Mouse (Mus musculus): ENCODE measurements around the gene Tmem117. TPM values are rescaled to one million over a fixed set of nuclear protein-coding genes. Genes with fewer than 3 reads are reported as not detected.

The Tmem117 gene
- polyA plus RNA-seq, 1 experiment from 2014 or later: 3.8 TPM

GRCm38 (mm10) chr15:95144131-95144530 is 515.1 kb downstream of the Tmem117 start:
- H3K4me1 ChIP-seq (replicated peaks): no peaks in the 10 kb centered on the region
- H3K36me3 ChIP-seq: no peaks in the 10 kb centered on the region
- no peak for ATAC-seq
- no peak overlapping the region for H3K4me3 ChIP-seq (replicated peaks)
- 80% methylated on average over 2 of the region's 2 CpGs for WGBS
- no peak overlapping the region for H3K4me2 ChIP-seq (replicated peaks)
- no peak overlapping the region for H3K27ac ChIP-seq
- H3K9me3 ChIP-seq: no peaks in the 10 kb centered on the region
- no peaks in the 10 kb centered on the region for H3K27me3 ChIP-seq
- H3K9ac ChIP-seq (replicated peaks): no peak overlapping the region

GRCm38 (mm10) chr15:95145118-95145517 is 516.1 kb downstream of the Tmem117 start:
- Histone ChIP-seq H3K27ac (no peak overlapping the region), H3K4me1 (replicated peaks) (no peaks in the 10 kb centered on the region), H3K9ac (replicated peaks) (no peak overlapping the region), H3K36me3 (no peaks in the 10 kb centered on the region), H3K27me3 (no peaks in the 10 kb centered on the region), H3K4me2 (replicated peaks) (no peak overlapping the region), H3K4me3 (replicated peaks) (no peak overlapping the region), H3K9me3 (no peaks in the 10 kb centered on the region)
- 88% methylated on average over 2 of the region's 2 CpGs for WGBS
- no peak for ATAC-seq

Other genes starting within 250 kb of the Tmem117 start
- 1.7 and 2.0 TPM in 2 replicates for gene Adamts20, start 163.8 kb upstream of the Tmem117 start, polyA plus RNA-seq (2015; fragmentation: Nextera tagmentation; extraction: Ambion mirVana)
- 5.2 and 5.3 TPM in 2 replicates for gene Pus7l, start 85.7 kb upstream of the Tmem117 start, polyA plus RNA-seq (2015; fragmentation: Nextera tagmentation; extraction: Ambion mirVana)
- gene Irak4, start 85.6 kb upstream of the Tmem117 start, polyA plus RNA-seq (2015; fragmentation: Nextera tagmentation; extraction: Ambion mirVana): 1.8 and 2.1 TPM in 2 replicates
- 97.1 and 103 TPM in 2 replicates for gene Twf1, start 39.3 kb upstream of the Tmem117 start, polyA plus RNA-seq (2015; fragmentation: Nextera tagmentation; extraction: Ambion mirVana)